Mouse (Mus musculus) bone marrow macrophage, adult 2 months (primary cell): ENCODE measurements around the gene Unkl. TPM values are rescaled to one million over a fixed set of nuclear protein-coding genes. Genes with fewer than 3 reads are reported as not detected.

Experiments
- H3K27ac ChIP-seq: 2 replicates; pipeline ENCODE4 v1.5.1; 2012; ENCODE audit warnings: low read depth, low read length; ENCODE audit not compliant: insufficient read depth
- H3K4me1 ChIP-seq: 2 replicates; pipeline ENCODE4 v1.6.1; 2012; ENCODE audit warnings: low read length; ENCODE audit not compliant: control insufficient read depth, insufficient read depth
- H3K4me3 ChIP-seq: 2 replicates; pipeline ENCODE4 v1.5.1; 2012; ENCODE audit warnings: mild to moderate bottlenecking, low read length, moderate library complexity; ENCODE audit not compliant: insufficient read depth
- CTCF ChIP-seq: IDR thresholded peaks from 2 replicates; pipeline ENCODE4 v1.5.1; 2012; ENCODE audit warnings: low read depth, mild to moderate bottlenecking, low read length, moderate library complexity
- POLR2A ChIP-seq: IDR thresholded peaks from 2 replicates; pipeline ENCODE4 v1.6.1; 2012; ENCODE audit warnings: mild to moderate bottlenecking, low read depth, low read length, borderline replicate concordance
- polyA plus RNA-seq: library from polyadenylated mRNA; stranded (reverse); fragments of >200 nt; gene quantifications from 2 replicates; pipeline ENCODE4 v1.2.4, GENCODE M21; 2012; ENCODE audit not compliant: missing spikeins, insufficient read depth, insufficient read length

Unkl gene
- polyA plus RNA-seq, 1 experiment, result 12.6 TPM

- H3K4me1 ChIP-seq, result peaks cover 3% of the 10 kb centered on the region
- H3K27ac ChIP-seq, result no peak overlapping the region
- no peak for TF ChIP-seq CTCF
- TF ChIP-seq POLR2A, result no peak
- no peak overlapping the region for H3K4me3 ChIP-seq
Observed at GRCm38 (mm10) chr17:25235635-25236034, 47.4 kb downstream of the Unkl start.

- Histone ChIP-seq H3K27ac (peak within 1 kb of the TSS; percentile 46; the same call in 1 of the 2 replicates), H3K4me3 (peak within 1 kb of the TSS; percentile 76), H3K4me1 (peaks cover 6% of the 10 kb centered on the region)
- TF ChIP-seq POLR2A (no peak), CTCF (no peak)
Observed at GRCm38 (mm10) chr17:25239695-25240636, 51.8 kb downstream of the Unkl start, which contains the start of the genes Gnptg and Tsr3. Gene Gnptg, minus strand, starts transcription at chr17:25240124. Gene Tsr3, plus strand, starts transcription at chr17:25240170.

- no peak overlapping the region for H3K4me3 ChIP-seq
- H3K27ac ChIP-seq, result no peak overlapping the region
- TF ChIP-seq CTCF, result no peak
- no peak for TF ChIP-seq POLR2A
- peaks cover 6% of the 10 kb centered on the region for H3K4me1 ChIP-seq
Observed at GRCm38 (mm10) chr17:25243131-25243780, 55.1 kb downstream of the Unkl start.

GRCm38 (mm10) chr17:25244239-25244638 lies 56.0 kb downstream of the Unkl start:
- H3K27ac ChIP-seq, result no peak overlapping the region
- TF ChIP-seq POLR2A (no peak), CTCF (no peak)
- H3K4me3 ChIP-seq, result no peak overlapping the region
- H3K4me1 ChIP-seq, result peaks cover 6% of the 10 kb centered on the region

GRCm38 (mm10) chr17:25248033-25248750 lies 60.0 kb downstream of the Unkl start:
- Histone ChIP-seq H3K4me3 (no peak overlapping the region), H3K27ac (no peak overlapping the region), H3K4me1 (no peaks in the 10 kb centered on the region; the same call in 1 of the 2 replicates)
- TF ChIP-seq POLR2A (no peak), CTCF (no peak)

GRCm38 (mm10) chr17:25250181-25250835 lies 62.1 kb downstream of the Unkl start:
- TF ChIP-seq POLR2A, result no peak
- no peak for TF ChIP-seq CTCF
- Histone ChIP-seq H3K4me3 (no peak overlapping the region), H3K27ac (no peak overlapping the region), H3K4me1 (no peaks in the 10 kb centered on the region; the same call in 1 of the 2 replicates)

GRCm38 (mm10) chr17:25252643-25253042 lies 64.4 kb downstream of the Unkl start:
- TF ChIP-seq CTCF (no peak), POLR2A (no peak)
- Histone ChIP-seq H3K27ac (no peak overlapping the region), H3K4me3 (no peak overlapping the region), H3K4me1 (no peaks in the 10 kb centered on the region; the same call in 1 of the 2 replicates)

GRCm38 (mm10) chr17:25253760-25254159 lies 65.6 kb downstream of the Unkl start:
- H3K27ac ChIP-seq, result no peak overlapping the region
- no peak overlapping the region for H3K4me3 ChIP-seq
- no peak for TF ChIP-seq CTCF
- TF ChIP-seq POLR2A, result no peak
- H3K4me1 ChIP-seq, result no peaks in the 10 kb centered on the region

GRCm38 (mm10) chr17:25255110-25255509 lies 66.9 kb downstream of the Unkl start:
- Histone ChIP-seq H3K4me1 (no peaks in the 10 kb centered on the region), H3K4me3 (no peak overlapping the region), H3K27ac (no peak overlapping the region)
- TF ChIP-seq CTCF, result no peak
- TF ChIP-seq POLR2A, result no peak
